Mouse (Mus musculus): ENCODE results near the gene Mns1.
"Not testable (repeated sequence)": the region's sequence is repeated elsewhere in the genome, so short reads cannot be mapped to it uniquely, and the experiment has no call there.

Mns1 gene

DNA sequence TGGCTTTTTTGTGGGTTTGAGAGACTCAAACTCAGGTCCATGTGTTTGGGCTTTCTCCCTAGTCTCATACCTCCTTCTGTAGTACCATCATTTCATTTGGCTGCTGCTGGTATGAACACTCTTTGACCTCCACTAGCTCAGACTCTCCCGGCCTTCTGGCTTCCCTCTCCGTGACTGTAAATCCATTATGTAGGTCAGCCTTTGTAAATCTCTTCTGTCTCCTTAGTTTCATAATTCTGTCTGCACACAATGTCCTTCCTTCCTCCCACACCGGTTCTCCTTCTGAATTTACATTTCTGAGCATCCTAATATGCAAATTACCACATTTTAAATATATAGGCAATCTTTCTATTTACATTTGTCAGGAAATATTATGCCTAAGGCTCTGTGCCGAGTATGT, 9.9 kb upstream of the Mns1 start:
- DNase-seq (ENCODE audit: low spot score in 2 of 2) = no peak

DNA sequence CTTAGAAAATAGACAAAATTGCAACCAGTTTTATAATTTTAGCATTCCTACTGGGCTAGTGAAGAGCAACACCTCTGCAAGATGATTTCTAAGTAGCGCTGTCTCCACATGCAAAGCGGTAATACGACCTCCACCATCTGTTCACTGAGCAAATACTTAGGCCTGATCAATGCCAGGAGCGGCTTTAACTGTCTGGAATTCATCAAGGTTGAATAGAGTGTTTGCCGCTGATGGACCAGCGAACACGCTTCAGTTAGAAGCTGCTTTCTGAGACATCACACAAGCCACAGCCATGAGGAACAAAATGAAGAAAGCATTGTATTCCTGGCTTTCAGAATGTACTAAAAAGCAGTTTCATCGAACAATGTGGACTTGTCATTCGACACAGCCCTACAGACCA, 2.9 kb upstream of the Mns1 start:
- DNase-seq (ENCODE audit: low spot score in 2 of 2) = no peak

DNA sequence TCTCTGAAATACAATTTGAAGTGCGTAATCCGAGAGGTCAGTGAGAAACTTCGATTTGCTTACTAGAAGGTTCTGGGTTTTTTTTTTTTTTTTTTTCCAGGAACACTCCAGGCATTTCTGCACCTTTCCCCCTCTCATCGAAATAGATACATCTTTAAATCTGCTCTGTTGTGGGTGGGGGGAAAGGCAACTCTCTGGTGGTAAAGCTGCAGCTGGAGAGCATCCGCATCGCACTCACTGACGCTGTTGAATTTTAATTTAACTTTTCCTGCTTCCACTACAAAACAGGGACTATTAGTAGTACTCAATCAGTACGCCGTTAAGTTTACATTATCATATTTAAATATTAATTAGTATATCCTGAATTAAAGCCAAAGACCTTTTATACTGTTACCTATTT, 938 bp downstream of the Mns1 start:
- DNase-seq (ENCODE audit: low spot score in 2 of 2) = no peak

DNA sequence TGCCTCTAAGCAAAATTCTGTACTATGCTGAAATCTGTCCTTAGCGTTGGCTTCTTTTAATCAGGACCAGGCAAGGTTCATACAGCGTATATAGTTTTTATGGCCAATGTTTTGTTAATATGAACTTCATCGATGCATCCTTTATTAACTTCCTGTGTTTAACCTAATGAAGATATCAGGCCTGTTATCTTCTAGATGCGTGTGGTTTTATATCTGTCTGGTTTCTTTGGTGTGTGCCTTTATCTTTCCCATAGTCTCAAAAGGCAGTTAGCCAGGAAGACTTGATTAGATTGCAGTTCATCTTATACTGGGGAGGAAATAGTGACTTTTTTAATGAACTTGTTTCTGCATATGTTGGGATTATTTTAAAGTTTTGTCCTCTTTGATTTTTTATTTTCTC, 2.5 kb downstream of the Mns1 start:
- no peak for DNase-seq (ENCODE audit: low spot score in 2 of 2)

DNA sequence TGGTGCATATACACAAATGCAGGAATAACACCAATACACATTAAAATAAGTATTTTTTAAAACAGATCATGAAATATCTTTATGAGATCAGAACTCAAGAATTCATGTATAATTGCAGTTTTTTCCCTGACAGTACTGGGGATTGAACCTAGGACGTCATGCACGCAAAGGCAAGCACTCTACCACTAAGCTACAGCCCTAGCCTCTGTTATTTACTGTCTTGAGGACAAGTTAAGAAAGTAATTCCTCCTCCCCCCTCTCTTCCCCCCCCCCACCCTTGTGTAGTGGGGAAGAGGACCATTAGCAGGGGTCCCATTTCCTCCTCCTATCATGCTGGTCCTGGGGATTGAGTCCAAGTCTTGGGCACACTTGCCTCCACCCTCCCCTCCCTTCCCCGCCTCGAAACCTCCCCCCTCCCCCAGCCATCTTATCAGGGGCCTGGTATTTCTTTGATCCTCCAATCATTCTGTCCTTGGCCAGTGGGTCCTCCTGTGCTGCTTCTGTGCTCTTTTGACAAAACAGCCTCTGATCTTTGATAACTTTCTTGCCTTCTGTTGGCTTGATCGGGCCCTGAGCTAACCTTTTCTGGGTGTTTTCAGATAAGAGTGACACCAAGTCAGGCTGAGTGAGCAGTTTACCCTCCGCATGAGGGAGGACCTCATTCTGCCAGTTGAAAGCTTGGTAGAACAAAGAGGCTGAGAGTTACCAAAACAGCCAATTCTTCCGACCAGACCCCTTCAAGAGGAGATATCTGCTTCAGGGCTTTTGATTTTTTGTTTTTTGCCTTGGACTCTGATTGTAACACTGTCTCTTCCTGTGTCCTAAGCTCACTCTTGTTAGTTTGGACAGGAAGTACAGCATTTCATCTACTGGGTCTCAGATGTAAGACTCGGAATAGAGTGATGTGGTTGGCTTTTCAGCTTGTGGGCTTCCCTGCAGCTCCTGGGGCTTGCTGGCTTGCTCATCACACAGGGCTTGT, 3.4 kb downstream of the Mns1 start:
- no peak for DNase-seq (ENCODE audit: low spot score in 2 of 2)

DNA sequence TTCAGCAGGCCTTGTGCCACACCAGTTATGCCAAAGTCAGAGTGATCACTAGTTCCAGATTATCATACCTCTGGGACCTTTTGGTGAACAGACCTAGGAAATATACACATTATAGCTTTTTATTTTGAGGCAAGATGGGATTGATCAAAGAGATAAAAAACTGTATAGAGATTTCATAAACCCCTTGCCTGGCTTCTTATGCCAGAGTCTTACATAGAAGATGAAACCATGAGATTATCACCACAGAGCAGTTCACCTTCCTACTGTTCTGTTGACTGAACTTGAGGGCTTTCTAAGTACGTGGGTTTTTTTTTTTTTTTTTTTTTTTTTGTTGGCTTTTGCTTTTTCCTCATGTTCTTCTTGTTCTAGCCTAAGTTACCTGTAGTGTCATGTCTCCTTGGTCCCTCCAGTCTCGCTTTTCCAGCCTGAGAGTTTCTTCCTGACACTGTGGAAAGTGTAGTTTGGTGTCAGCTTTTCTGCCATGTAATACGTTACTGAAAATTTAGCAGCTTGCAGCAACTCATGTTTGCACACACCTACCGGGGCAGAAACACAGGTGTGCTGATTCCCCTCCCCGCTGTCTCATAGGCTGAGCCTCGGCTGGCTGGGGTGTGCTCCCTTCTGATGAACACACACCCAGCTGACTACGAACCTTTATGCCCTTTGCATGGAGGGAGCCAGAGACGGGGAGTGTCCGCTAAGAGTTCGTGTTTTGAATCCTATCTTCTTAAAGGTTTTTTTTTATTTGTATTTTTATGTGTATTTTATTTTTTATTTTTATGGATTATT, 4.3 kb downstream of the Mns1 start:
- no peak for DNase-seq (ENCODE audit: low spot score in 2 of 2)

DNA sequence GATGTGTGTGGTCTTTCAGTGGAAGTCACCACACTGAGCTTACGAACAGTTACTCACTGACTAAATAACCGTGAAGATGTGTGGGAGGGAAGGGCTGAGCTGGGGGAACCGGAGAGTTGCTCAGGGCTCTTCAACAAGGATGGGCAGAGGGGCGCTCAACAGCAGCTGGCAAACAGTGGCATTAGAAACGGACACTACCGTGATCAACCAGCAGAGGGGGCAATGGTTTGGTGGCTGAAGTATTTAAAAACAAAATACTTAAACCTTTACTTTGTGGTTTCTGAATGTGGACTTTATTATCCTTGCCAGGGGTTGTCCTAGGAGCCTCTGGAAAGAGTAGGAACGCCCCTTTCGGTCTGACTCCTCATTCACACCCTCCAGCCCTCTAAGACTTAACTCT, 10.2 kb downstream of the Mns1 start:
- peak; percentile 53 to 66 for DNase-seq (ENCODE audit: low spot score in 2 of 2)

DNA sequence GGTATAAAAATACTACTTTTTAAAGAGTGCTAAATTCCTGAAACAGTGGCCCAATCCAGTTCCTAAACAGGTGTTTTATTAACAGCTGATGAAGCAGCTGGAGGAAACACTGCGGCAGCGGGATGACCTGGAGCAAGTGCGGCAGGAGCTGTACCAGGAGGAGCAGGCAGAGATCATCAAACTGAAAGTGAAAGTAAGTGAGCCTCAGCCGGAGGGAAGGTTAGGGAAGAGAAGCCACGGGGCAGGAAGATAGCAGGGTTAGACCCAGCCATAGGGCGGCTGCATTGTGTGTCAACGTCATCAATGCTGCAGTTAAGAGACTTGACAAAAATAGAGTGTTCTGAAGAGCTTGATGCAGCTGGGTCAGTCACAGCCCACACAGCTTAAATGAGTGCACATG, 11.6 kb downstream of the Mns1 start:
- DNase-seq (ENCODE audit: low spot score in 2 of 2) = no peak

DNA sequence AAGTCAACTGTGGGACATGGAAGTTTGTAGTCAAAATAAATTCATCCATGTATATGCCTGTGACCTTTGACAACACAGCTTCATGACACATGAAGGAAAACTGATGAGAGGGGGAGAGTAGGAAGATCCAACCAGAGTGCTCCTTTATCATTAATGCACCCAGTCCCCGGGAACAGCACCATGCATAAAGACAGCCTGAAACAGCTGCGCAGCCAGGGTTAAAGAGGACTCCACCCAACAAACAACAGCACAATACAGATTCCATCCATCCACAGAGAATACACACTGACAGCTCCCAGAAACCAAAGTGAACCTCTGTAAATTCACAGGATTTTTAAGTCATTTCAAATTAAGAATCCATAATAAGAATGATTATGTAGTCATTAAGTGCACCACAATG, 12.0 kb downstream of the Mns1 start:
- no peak for DNase-seq (ENCODE audit: low spot score in 2 of 2)

DNA sequence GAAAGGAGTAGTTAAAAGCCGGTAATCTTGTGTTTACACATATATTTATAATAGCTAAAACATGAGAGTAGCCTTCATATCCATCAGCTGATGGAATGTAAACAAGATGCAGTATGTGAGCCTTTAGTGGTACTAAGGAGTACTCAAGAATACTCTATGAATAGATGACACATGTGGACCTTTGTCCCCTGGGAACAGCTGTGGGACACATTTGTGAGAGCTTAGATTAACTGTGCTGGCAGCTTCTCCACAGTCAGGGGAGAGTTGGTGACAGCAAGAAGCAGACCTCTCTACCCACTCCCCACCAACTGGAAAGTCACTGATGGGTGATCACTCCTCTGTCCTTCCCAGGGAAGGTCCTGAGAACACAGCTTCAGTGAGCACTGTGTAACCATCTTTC, 12.6 kb downstream of the Mns1 start:
- no peak for DNase-seq (ENCODE audit: low spot score in 2 of 2)

DNA sequence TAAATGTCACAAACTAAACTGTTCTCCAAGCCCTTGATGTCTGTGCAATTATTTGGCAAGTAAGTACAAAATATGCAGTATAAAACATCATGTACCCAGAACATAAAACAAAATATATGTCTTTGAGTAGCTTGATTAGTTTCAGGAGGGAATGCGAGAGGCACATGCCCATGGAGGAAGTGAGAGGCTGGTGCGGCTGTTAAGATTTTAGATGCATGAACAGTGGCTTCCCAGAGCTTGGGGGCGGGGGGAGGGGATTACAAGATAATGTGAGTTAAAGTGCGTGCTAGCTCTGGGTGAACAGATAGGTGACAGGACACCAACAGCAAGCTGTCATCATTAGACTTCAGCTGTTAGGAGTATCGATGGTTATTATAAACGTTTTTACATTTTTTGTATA, 13.3 kb downstream of the Mns1 start:
- no peak for DNase-seq (ENCODE audit: low spot score in 2 of 2)

DNA sequence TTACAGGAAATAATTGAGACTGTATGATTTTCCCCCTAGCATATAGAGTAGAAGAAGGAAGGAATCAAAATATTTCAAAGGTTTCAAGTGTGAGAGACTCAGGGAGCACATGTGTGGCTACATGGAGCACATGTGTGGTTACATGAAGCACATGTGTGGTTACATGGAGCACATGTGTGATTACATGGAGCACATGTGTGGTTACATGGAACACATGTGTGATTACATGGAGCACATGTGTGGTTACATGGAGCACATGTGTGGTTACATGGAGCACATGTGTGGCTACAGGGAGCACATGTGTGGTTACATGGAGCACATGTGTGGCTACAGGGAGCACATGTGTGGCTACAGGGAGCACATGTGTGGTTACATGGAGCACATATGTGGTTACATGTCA, 16.5 kb downstream of the Mns1 start:
- DNase-seq (ENCODE audit: low spot score in 2 of 2) = not testable (repeated sequence)

DNA sequence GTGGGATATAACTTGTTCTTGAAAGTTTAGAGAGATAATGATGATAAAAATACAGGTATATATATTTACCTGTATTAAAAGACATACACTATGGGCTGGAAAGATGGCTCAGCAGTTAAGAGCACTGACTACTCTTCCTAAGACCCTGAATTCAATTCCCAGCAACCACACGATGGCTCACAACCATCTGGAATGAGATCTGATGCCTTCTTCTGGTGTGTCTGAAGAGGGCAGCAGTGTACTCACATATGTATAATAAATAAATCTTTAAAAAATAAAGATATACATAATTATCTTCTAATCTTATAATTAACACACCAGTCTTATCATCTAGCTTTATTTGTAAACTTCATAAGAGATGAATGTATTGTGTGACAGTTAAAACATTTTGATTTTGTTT, 18.6 kb downstream of the Mns1 start:
- no peak for DNase-seq (ENCODE audit: low spot score in 2 of 2)

DNA sequence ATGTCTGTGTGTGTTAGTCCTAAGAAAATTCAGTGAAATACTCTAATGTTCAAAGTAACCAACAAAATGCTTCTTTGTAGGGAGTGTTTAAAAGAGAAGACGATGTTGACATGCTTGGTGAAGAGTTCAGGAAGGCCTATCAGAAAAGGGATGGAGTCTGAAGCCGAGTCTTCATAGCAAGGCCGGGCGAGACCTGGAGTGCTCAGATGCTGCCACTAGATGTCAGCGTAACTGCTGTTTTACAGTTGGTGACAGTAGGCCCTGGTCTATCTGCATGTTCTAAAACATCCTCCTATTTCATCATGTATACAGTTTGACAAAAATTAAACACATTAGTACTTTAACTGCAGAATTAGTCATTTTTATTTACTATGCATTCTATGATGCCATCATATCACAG, 20.4 kb downstream of the Mns1 start:
- peak; percentile 70 to 77 for DNase-seq (ENCODE audit: low spot score in 2 of 2)

DNA sequence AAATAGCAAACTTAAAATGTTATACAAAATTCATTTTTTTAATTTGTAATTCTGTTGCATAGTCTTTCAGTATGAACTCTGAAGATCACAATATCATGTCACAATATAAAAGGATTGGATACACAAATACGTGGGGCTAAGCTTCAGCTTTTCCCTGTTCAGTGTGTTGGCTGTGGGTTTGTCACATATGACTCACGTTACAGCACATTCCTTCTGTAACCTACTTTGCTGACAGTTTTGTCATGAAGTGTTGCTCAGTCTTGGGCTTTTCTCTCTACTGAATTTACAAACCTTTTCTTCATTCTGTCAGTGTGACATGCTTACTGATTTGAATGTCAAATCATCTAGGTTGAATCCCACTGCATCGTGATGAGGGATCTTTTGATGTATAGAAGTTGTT, 21.9 kb downstream of the Mns1 start:
- DNase-seq (ENCODE audit: low spot score in 2 of 2) = no peak

DNA sequence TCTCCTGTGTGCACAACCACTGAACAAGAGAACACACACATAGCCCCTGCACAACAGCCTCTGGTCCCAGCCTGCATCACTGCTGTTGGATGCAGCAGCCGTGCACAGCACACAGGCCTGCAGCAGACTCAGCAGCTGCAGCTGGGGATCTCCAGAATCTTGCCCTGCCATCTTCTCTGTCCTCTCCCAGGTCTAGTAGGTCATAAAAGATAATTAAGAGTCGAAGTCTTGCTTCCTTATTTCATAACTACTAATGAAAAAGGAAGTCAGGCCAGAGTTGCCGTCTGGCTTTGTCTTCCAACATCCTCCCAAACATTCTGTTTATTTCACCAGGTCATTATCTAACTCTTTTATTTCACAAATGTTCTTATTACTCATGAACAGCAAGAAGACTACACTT, 23.0 kb downstream of the Mns1 start:
- no peak for DNase-seq (ENCODE audit: low spot score in 2 of 2)

DNA sequence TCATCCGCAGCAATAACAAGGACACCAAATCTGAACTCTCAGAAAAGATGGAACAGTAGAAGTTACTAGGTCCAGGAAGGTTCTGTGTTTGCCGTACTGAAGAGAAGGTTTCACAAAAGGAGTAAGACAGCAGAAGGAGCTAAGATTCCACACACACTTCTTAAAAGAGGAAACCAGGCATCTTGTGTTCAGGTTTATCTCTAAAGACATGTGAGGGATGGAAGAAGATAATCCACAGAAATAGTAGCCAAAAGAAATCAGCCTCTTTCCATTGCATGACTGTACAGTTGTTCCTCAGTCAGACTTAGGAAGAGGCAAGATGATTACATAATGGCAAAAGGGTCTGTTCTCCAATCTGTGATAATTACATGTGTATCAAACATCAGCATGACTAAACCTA, 24.6 kb downstream of the Mns1 start:
- no peak for DNase-seq (ENCODE audit: low spot score in 2 of 2)

DNA sequence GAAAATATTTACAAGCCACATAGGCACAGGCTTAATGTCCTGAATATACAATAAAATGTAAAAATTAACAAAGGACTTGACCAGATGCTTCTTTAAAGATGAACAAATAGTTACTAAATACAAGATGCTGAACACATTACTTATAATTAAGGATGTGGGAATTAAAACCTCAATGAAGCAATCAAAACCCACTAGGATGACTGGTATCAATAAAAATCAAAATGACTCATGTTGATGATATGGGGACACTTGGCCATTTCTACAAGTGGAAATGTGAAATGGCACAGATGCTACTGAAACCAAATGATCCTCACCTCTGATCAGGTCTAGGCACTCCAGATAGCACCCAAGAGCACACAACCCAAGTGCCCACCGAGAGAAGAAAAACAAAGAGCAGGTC, 27.0 kb downstream of the Mns1 start:
- no peak for DNase-seq (ENCODE audit: low spot score in 2 of 2)

DNA sequence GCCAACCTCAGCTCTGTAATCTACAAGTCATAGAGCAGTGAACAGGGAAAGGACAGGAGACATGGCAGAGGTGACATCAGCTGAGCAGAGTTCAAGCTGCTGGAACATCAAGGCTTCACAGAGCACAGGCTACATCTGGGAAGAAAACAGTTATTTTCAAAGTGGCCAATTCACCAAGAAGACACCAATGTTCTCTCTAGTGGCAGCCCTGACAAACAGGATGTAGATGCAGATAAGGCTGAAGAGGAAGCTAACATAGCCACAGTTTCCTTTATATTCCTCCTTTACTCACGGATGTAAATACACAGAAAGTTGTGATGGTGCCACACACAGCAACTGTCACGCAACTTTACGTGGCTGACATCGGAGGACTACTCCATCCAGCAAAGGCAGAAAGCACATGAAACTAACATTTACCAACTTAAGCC, 28.0 kb downstream of the Mns1 start:
- no peak for DNase-seq (ENCODE audit: low spot score in 2 of 2)

DNA sequence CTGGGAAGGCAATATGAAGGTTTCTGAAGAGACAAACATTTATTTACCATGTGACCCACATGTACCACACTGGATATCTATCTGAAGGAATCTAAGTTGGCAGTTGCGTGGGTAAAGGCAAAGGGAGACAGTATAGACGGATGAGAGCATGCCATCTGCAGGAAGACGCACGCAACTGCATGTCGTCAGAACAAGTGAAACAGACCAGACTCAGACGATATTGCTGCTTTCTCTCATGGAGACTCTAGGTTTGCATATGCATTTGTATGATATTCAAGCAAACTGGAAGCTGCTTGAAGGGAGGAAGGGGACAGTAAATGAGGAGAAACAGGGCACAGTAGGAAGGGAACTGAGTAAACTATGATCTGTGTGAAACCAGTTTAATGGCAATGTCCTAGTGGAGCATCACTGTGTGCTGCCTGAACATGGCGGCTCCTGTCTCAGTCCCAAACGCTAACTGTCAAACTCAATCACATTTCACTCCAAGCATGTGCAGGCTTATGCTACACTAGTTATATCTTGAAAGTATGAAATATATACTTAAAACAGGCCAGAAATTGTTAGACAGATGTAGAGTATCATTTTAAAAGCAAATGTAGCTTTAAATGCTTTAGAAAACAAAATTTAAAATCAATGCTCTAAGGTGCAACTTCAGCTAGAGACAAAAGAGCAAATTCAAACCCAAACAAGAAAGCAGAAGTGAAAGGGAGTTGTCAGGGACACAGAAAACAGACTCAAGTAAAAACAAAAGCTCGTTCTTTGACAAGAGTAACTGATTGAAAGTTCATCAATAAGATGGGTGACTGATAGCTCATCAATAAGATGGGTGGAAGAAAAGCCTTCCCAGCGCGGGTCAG, 30.0 kb downstream of the Mns1 start:
- peak in 1 of 2 experiments; percentile 43 for DNase-seq (ENCODE audit: low spot score in 2 of 2)

DNA sequence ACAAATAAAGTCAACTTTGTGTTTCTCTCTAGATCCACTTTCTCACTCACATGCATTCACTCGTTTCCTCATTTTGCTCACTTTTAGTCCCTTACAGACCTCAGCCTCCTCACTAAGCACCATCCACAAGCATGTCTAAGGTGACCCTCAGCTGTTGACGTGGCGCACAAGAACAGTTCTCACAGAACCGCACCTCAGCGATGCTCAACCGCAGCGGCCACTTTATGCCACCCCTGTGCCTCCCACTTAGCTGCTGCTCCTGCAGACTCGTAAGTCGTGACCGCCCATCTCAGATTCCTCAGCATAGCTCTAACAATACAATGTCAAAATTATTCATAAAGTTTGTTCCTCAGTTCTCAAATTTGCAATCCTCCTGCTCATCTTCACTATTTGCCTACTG, 30.8 kb downstream of the Mns1 start:
- DNase-seq (ENCODE audit: low spot score in 2 of 2) = no peak

DNA sequence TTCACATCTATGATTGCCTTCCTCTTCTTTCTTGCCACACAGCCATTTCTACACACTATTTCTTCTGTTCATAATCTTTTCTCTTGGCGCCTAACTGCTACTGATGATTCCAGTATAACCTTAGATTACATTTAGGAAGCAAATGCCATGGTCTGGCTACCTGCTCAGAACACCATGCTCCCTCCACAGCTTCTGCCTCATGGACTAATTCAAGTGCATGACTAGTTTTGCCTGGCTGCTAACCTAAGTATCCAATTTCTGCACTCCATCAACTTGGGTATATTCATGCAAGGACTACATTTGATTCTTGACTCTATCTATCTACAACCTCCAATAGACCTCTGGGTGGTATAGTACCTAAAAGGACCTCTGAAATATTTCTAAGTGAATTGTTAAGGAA, 32.0 kb downstream of the Mns1 start:
- no peak for DNase-seq (ENCODE audit: low spot score in 2 of 2)
